Mouse (Mus musculus): ENCODE measurements around the gene Cbx5.
"Not testable (repeated sequence)": the region's sequence is repeated elsewhere in the genome, so short reads cannot be mapped to it uniquely, and the experiment has no call there.

The Cbx5 gene

GRCm38 (mm10) chr15:103250195-103250740 is 10.7 kb upstream of the Cbx5 start:
- in situ Hi-C loops (cut with MseI, MboI): no loop called here

GRCm38 (mm10) chr15:103249511-103249910 is 9.9 kb upstream of the Cbx5 start:
- in situ Hi-C loops (cut with MseI, MboI): not testable (repeated sequence)

DNA sequence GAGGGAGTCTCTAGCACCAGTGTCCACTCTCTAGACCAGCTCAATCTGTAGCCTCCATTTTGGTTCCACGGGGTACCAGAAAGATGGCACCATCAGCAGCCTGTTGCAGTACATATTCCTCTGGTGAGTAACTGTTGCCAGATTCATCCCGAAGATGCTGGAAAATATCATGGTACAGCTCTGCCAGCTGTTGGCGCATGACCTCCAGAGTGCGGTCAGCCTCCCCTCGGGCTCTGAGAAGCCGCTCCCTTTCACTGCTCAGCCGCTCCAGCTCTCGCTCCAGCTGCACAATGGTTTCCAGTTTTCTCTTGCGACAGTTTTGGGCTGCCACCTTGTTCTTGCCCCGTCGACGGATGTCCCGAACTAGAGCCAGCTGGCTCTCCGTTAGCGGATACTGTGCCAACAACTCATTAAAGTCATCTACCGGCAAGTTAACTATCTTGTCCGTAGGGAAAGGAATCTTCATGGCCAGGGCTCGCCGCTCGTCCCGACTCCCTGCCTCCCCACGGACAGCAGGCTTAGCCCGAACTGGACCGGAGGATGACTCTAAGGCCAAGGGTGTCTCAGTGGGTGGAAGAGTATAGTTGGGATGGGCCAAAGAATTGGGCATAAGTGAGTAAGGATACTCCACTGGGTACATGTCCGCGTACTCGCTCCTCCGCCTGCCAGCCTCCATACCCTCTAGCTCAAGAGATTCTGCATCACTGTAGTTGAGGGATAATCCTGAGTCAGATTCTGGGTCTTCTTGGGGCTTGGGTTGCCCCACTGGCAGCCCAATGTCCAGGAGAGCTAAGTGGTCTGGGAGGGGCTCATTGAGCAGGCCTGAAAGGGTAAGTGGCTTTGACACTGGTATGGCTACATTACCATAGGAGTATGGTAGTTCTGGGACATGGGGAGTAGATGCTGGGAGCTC is 9.0 kb upstream of the Cbx5 start:
- in situ Hi-C loops (cut with MseI, MboI): no loop called here

DNA sequence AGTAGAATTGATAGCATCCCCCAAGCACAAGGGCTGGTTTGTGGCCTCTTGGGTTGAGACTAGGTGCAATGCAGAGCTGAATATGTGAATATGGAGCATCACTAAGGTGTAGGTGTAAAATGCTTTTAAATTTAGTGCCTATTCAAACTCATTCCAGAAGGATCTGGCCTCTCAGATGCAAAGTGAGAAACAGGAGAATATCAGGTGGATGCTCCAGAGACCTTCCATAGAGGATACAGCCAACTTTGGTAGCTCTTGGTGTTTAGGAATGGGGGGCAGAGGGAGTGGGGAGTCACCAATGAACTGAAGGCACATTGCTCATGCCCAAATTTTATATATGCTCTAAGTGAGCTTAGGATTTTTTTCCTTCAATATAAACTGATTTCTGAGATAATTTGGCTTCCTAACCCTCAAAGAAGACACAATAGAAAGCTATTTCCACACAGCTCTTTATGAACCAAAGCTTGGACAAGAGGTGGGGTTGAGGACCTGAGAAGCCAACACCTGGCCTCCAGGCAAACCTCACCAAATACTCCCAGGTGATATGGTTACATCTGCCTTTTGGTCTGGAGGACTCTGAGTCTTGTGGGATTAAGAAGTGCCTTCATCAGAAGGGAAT is 8.3 kb upstream of the Cbx5 start:
- in situ Hi-C loops (cut with MseI, MboI): no loop called here

- in situ Hi-C loops (cut with MseI, MboI): no loop called here
Measured at GRCm38 (mm10) chr15:103247078-103247781, 7.6 kb upstream of the Cbx5 start.

GRCm38 (mm10) chr15:103245616-103246015 is 6.0 kb upstream of the Cbx5 start:
- in situ Hi-C loops (cut with MseI, MboI): no loop called here

DNA sequence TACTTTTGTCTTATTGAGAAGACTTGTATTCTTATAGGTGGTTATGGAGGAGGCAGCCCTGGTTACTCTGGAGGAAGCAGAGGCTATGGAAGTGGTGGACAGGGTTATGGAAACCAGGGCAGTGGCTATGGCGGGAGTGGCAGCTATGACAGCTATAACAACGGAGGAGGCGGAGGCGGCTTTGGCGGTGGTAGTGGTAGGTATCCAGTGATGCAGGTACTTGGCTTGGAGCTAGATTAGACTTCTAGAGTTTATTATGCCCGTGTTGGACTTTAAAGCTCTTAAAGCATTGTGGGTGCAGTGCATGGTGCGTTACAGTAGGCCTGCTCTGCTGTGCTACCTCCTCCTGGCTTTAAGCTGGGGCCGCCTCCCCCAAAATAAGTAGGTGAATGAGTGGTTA is 3.3 kb upstream of the Cbx5 start:
- in situ Hi-C loops (cut with MseI, MboI): no loop called here

- in situ Hi-C loops (cut with MseI, MboI): not testable (repeated sequence)
Measured at GRCm38 (mm10) chr15:103241071-103242018, 1.7 kb upstream of the Cbx5 start.

- in situ Hi-C loops (cut with MseI, MboI): no loop called here
Measured at GRCm38 (mm10) chr15:103240160-103241028, 778 bp upstream of the Cbx5 start, which contains the start of gene Hnrnpa1. TSS of gene Hnrnpa1 (plus strand) at chr15:103240432.

DNA sequence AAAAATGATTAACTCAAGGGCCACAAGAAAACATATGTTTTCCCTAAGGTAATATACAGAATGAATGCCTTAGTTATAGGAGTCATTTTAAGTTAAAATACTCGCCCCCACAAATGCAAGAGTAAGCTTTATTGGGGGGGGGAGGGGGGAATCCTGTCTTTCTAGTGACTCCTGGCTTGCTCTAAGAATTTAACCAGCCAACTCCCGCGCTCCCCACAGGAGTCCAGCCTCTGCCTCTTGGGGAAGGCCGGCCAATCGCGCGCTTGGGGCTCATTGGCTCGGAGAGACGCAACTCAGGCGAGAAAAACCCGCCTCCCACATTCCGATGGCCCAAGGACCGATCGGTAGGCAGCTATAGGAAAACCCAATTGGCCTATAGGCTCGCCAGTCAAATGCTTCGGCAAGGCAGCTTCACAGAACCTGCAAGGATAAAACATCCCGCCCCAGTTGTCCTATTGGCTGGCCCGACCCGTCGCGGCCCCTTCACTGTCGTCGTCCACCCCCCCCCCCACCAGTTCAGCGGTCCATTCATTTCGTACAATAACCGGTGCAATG is 409 bp downstream of the Cbx5 start:
- in situ Hi-C loops (cut with MseI, MboI): no loop called here

- in situ Hi-C loops (cut with MseI, MboI): no loop called here
Measured at GRCm38 (mm10) chr15:103237295-103237694, 2.3 kb downstream of the Cbx5 start.

- in situ Hi-C loops (cut with MseI, MboI): no loop called here
Measured at GRCm38 (mm10) chr15:103233119-103233518, 6.5 kb downstream of the Cbx5 start.

- in situ Hi-C loops (cut with MseI, MboI): no loop called here
Measured at GRCm38 (mm10) chr15:103228904-103229303, 10.7 kb downstream of the Cbx5 start.

- in situ Hi-C loops (cut with MseI, MboI): no loop called here
Measured at GRCm38 (mm10) chr15:103227572-103227971, 12.0 kb downstream of the Cbx5 start.

DNA sequence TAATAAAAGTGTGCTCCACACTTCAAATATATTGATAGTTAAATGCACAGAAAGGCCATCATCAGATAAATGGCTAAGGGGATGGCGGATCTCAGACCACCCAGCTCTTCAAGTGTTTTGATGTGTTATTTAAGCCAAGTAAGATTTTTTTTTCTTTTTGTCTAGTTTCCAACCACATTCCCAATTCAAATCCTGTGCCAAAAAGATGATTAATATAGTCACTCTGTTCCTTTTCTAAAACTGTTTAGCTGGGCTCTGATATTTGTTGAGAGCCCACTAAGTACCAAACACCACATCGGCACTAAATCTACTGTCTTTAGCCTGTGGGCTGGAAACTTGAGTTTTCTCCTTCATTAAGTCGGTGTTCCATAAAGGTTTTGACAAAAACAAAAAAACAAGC is 12.6 kb downstream of the Cbx5 start:
- in situ Hi-C loops (cut with MseI, MboI): no loop called here

DNA sequence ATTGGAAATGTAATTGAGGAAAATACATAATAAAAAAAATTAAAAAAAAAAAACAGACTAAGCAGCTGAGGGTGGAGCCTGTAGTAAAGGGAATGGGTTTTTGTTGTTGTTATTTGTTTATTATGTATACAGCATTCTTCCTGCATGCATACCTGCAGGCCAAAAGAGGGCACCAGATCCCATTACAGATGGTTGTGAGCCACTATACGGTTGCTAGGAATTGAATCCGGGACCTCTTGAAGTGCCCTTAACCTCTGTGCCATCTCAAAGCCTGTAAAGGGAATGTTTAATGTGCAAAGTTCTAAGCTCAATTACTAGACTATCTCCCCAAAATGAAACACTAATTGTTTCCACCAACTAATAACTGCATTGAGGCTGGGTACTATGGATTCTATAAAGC is 15.5 kb downstream of the Cbx5 start:
- in situ Hi-C loops (cut with MseI, MboI): no loop called here

DNA sequence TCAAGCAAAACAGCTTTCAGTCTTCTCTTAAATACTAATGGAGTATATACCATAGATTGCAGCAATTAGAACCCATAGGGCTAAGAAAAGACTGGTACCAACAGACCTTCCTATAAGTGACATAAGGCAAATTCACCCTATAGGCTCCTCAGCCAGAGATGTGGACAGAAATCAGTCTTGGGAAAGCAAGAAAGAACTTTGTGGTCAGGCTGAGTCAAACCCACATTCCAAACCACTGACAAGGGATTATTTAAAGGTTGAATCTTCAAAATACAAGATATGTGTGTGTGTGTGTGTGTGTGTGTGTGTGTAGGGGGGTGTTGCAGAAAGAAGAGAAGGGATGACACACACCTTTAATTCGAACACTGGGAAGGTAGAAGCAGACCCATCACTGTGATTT is 18.2 kb downstream of the Cbx5 start:
- in situ Hi-C loops (cut with MseI, MboI): no loop called here

- in situ Hi-C loops (cut with MseI, MboI): no loop called here
Measured at GRCm38 (mm10) chr15:103220785-103221184, 18.8 kb downstream of the Cbx5 start.

DNA sequence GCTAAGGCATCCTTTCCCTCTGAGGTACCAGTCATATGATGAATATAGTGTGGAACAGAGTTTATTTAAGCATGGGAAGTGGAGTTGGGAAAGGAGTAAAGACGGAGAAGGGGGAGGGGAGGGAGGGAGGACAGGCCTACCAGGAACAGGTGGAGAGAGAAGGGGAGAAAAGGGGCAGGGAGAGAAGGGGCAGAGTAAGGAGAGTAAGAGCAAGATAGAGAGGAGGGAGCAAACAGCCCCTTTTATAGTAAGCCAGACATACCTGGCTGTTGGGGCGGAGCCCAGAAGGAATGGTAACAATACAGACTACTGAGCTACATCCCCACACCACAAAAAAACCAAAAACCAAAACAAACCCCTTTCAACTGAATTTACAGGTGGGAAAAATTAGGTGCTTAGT is 23.6 kb downstream of the Cbx5 start:
- in situ Hi-C loops (cut with MseI, MboI): no loop called here

All from mouse trophoblast stem cell (cell line).